Mouse (Mus musculus): ENCODE measurements around the gene Gm20388.

Gm20388 gene

DNA sequence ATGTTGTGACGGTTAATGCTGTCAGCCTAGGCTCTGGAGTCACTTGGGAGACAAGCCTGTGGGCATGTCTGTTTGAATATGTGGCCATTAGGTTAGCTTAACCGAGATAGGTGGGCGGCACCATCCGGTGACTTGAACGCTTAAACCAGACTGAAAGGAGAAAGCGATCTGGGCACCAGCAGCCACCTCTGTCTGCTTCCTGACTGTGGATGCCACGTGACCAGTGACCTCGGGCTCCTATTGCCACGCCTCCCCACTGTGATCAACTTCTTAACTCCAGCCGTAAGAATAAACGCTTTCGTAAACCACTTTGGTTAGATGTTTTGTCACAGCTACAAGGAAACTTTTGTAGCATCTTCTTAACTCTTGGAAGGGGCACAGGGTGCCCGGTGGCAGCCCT lies 2158.0 kb downstream of the Gm20388 start:
- no peak for DNase-seq (ENCODE audit: low spot score in 2 of 2)

DNA sequence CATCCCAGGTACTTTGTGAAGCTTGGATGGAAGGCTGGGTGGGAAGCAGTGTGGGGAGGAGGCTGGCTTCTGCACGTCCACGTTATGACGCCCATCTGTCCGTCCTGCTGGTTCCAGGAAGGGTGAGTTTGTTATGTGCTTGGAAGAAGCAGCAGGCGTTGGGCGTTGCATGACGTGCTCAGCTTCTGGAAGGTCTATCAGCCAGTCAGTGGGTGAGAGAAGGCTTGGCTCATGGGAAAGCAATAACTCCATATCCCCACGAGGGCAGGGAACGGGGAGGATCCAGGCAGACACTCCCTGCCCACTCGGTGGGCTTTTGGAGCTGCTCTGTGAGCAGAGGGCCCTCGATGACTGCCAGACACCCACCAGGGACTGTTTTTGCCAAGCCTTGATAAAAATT lies 2158.6 kb downstream of the Gm20388 start:
- DNase-seq (ENCODE audit: low spot score in 2 of 2) = no peak

DNA sequence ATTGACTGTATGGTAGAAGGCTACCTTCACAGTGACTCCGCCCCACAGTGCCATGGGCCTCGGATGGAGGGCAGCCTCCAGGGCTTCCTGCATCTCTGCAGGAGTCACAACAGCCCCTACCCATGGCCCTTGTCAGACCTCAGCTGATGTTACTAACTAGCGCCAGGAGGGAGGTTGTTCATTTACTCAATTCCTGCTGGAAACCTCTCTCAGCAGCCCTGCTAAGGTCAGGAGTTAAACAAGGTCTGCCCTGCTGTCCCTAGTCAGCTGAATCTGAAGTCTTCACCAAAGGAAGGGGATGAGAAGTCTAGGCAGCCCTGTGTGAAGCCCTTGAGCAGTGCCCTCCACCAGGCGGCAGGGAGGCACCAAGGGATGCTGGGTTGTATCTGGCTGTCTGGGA lies 2160.6 kb downstream of the Gm20388 start:
- DNase-seq (ENCODE audit: low spot score in 2 of 2) = no peak

DNA sequence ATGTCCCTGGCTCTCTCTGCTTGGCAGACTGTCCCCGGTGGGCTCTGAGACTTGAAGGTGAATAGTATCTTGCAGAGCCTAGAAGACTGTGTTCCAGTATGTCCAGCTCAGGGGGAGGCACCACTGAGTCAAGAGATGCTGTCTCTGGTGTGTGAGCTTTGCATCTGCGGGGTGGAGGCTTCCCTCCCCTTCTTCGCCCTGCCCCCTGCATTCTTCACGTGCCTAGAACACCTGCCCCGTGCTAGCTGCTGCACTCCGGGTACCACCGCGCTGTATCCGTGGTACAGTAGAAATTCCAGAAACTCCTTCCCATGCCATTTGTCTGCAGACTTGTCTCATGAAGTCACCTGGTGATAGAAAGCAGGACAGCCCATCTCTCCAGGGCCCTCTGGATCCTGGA lies 2163.3 kb downstream of the Gm20388 start:
- DNase-seq (ENCODE audit: low spot score in 2 of 2) = no peak

DNA sequence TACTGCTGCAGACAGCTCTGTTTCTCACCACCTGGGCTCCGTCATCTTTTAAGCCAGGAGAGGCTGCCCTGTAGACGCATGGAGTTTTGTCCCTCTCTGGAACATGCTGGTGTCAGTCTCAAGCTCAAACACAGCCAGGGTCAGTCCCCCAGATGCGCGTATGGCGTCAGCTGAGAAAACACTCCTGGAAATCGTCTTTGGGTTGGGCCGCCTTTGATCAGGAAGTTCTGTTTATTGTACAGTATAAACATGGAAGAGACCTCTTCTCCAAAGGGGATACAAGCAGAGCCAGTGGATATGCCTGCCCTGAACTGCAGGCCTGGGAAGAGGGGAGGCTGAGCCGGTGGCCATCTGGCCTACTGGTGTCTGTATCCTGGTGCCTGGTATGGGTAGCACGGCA lies 2163.8 kb downstream of the Gm20388 start:
- no peak for DNase-seq (ENCODE audit: low spot score in 2 of 2)

DNA sequence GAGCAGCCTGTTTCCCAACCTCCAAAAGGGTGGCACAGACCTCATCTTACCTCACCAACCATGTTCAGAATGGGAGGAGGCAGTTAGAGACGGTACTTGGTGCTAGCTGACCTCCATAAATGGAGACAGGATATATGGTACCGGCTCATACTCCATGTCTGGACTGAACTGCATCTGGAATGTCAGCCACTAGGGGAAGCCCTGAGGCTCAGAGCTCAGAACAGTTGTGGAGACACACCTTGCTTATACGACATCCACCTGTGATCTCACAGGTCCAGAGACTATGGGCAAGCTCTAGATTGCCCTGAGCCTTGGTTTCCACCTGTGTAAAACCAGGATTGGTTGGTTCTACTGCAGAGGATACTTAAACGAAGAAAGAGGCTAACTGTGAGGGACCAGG lies 2164.3 kb downstream of the Gm20388 start:
- no peak for DNase-seq (ENCODE audit: low spot score in 2 of 2)

DNA sequence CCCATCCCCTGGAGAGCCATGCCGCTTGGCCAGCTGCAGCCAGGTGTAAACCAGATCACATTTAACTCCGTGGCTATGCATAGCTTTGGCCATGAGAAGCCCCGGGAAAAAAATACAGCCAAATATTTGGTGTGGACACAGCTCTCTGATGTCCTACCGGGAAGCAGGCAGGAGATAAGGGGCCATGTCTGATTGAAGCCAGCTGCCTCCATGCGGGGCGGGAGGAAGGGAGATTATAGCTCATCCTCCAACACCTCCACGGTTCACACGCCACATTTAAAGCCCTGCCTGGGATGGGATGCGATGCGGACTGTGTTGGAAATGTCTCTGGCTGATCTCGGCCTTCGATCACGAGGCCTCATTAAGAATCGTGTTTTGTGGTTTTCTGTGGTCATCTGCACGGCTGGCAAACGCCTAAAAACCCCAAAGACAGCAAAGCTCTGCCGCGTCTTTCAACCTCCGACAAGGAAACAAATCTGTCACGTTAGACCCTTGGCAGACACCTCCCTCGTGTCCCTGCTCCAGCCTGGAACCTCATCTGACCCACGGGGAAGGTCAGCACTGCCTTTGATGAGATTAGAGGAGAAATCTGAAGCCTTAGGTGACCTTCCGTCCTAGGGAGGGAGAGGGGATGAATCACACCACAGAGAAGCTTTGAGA lies 2165.7 kb downstream of the Gm20388 start:
- DNase-seq (ENCODE audit: low spot score in 2 of 2) = no peak

DNA sequence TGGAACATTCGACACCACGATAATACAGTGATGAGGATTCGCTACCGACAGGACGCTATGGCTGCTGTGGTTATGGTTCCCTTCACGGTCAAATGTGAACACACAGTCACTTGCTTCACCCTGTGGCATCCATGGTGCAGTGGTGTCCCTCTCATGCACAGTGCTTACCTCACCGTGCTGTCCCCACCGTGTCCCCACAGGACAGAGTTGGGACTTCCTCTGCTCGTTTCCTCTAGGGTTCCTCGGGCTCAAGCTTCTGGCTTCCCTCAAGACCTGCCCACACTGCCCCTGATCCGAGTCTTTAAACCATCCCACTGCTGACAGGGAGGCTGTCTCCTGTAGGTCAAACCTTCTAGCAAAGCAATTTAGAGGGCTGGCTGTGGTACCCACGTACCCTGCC lies 2167.7 kb downstream of the Gm20388 start:
- DNase-seq (ENCODE audit: low spot score in 2 of 2) = no peak

DNA sequence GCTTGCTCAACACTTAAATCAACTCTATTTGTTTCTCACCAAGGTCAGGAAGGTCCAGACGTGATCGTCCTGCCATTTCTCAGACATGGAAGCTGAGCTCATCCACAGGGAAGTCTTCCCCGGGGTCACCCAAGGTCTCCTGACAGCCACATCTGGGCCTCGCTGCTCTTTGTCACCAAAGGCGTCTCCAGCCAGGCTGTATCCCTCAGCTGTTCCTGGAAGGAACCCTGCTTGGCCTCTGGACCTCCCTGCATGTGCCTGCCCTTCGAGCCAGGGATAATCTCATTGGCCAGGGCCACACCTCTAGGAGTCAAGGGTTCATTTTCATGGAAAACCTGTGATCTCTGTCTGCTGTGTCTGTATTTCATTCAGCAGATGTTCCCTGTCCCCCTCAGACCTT lies 2168.5 kb downstream of the Gm20388 start:
- no peak for DNase-seq (ENCODE audit: low spot score in 2 of 2)

DNA sequence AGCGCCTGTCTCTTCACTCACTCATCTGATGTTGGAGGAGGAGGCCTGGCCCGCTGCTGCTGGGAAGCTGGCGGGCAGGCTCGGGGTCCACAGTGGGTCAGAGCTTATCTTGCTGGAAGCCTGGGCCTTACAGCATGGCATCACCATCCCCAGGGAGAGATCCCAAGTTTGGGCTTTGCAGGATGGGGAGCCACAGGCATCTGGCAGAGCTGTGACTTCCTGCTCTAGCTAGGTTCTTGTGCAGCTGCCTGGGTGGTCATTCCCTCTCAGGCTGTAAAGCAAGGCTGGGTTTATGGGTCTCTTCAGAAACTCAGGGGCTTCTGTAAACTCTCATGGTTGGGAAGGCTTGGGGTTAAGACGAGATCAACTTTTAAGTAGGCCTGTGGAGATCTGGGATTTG lies 2169.7 kb downstream of the Gm20388 start:
- no peak for DNase-seq (ENCODE audit: low spot score in 2 of 2)

DNA sequence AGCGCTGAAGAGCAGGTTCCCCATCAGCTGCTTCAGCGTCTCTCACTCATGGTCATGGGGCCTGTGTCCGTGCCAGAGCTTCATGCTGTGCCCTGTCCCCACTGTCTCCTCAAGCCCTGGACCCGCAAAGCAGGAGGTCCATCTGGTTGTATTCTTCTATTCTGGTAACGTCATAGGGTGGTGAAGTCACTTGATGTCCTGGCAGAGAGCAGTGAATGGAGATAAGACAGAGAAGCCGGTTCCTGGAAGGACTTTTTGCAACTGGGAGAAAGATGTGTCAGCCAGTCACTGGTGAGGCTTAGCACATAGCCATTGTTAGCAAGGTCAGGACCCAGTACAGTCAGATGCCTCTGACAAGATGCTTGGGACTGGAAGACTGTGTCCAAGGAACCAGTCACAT lies 2172.8 kb downstream of the Gm20388 start:
- DNase-seq (ENCODE audit: low spot score in 2 of 2) = no peak

DNA sequence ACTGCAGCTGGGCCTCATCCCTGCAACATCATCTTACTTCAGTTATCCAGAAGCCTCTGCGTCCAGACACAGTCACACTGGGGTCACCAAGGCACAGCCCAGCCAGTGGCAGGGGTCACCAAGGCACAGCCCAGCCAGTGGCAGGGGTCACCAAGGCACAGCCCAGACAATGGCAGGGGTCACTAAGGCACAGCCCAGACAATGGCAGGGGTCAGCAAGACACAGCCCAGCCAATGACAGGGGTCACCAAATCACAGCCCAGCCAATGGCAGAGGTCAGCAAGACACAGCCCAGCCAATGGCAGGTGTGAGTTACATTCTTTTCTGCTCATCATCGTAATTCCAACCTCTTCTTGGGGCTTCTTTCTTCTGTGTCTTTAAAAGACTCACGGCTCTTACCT lies 2173.5 kb downstream of the Gm20388 start:
- DNase-seq (ENCODE audit: low spot score in 2 of 2) = no peak

DNA sequence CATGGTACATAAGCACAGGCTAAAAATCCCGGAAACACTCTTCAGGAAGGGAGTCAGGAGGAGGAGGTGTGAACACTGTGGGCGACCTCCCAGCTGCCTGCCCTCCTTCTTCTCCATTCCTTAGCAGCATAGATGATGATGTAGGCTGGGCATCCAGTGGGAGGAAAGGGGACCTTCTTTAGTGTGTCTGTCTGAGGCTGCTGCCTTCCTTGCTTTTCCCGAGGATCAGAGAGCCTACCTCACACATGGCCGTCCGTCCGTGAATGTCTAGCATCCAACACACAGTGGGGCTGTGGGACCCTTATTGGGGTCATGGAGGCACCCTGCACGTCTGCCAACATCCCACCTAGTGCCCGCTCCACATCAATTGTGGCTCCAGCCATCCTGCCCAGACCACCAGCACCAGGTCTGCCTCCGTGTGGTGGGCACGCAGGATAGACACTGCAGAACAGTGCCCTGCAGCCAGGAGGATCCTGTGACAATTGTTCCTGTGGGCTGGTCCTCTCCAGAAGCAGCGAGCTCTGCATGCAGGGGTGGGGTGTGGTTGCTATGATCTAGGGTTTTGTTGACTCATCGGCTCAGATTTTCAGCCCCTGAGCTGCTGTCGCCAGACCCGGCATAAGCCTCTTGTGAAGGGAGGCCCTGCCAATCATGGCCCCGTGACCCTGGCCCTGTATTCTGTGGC lies 2174.2 kb downstream of the Gm20388 start:
- peak; percentile 36 to 49 for DNase-seq (ENCODE audit: low spot score in 2 of 2)

DNA sequence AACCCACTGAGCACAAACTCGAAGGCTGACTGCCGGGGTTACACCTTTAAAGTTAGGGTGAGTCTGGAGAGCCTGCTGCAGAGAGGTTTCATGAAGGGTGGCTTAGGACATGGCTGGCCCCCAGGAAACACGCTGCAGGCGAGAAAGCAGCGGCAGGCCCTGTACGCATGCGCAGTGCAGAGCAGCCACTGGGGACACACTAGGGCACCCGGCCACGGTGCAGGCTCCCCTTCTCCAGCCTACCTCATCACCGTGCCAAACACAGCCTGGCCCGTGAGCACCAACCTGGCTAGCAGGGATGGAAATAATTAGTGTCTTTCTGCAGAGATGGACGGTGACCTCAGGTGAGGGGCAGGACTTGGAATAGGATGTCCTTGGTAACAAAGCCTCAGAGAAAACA lies 2175.4 kb downstream of the Gm20388 start:
- DNase-seq (ENCODE audit: low spot score in 2 of 2) = no peak

DNA sequence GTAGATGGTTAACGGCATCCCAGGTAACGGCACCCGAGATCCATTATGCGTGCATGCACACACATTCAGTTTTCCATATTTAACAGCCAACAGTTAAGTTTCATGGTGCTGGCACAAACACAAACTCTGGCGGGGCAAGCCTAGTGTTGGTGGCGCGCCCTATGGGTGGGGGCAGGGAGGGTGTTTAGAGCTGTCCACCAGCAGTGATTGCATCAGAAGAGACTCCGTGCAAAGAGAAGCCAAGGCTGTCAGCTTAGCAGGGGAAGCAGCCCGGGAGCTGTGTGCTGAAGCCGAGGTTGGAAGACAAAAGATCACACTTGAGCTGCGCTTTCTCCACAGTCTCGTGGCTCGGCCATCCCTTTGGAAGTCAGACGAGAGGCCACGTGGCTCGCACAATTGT lies 2178.0 kb downstream of the Gm20388 start:
- no peak for DNase-seq (ENCODE audit: low spot score in 2 of 2)

DNA sequence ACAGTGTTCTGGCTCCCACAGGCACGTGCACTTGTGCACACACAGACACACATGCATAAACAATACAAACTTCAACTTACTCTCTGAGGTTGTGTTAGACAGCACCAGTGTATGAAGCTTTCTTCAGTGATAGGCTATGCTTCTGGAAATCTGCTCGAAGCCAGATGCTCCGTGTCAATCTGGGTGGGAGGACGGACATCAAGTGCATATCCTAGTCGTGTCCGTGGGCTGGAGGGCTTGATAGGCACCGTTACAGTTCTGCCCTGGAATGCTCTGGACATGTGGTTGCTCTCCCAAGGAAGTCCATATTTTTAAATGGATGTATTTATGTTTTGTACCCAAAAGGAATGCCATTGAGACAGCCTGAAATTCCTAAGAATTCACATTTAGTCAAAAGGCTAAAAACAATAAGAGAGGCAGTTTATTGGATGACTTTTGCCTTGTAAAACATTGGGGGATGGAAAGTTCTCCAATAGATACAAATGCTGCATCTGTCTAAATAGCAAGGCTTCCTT lies 2178.6 kb downstream of the Gm20388 start:
- no peak for DNase-seq (ENCODE audit: low spot score in 2 of 2)

DNA sequence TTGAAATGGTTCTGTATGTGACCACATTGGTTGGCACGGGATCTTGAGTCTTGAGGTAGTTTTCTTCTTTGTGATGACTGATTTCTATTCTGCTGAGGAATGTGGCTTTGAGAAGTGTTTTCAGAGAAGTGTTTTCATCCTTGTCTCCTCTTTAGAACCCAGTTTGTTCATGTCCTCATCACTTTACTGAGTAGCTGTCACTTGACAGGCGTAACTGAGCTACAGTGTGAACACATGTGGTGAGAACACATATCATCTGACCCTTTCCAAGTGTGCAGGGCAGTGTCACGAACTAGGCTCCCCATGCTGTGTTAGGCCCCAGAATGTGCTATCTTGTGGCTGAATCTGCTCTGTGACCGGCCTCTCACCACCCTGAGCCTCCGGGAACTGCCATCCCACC lies 2181.8 kb downstream of the Gm20388 start:
- no peak for DNase-seq (ENCODE audit: low spot score in 2 of 2)

DNA sequence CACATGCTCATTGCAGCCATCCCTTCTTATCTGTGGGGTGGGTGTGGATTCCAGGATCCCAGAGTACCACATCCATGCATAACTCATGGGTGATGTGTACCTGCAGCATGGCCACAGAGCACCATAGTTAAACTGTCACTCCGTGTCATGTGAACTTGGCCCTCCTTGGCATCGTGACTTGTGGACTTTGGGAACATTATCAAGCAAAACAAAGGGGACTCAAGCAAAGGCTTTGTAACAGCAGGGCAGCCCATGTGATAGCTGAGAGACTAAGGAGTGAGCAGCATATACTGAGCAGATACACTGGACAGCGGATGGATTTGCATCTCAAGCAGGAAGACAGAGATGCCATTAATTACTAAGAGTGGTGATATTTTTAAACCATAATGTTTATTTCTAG lies 2188.1 kb downstream of the Gm20388 start:
- no peak for DNase-seq (ENCODE audit: low spot score in 2 of 2)

DNA sequence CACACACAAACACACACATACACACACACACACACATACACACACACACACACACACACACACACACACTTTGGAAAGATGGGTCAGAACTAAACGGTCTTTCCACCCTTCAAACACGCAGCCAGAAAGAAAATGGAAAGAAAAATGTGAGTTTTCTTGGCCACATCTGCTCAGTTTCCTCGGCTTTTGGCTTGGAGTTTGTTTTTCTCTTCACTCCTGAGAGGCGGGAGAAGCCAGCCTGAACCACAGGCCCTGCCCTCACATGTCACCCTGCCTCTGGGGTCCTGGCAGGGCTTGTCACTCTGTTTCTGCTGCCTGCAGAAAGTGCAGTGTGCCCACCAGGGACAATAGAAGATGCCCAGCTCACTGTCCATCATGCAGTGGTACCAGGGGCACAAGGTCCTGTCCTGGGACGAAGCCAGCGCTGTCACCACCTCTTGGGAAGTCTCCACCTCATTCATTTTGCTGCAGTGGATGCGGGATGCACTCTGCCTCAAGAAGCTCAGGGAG lies 2189.1 kb downstream of the Gm20388 start:
- DNase-seq (ENCODE audit: low spot score in 2 of 2) = no peak

DNA sequence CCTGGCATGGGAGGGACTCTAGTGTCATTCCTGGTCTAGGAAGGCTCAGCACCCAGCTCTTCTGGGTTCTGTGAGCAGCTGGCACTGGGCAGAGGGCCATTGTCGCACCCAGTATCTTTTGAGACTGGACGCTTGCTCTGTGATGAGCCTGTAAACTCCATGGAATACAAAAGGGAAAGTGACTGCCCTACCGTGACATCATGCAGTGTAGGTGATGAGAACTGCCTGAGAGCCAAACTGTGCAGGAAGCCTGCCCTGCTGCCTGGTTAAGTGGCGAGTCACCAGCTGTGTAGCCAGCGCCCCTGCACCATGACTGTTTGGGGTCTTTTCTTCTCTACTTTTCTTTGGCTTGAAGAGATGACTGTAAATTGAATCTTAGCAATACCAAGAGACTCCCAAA lies 2191.2 kb downstream of the Gm20388 start:
- no peak for DNase-seq (ENCODE audit: low spot score in 2 of 2)

DNA sequence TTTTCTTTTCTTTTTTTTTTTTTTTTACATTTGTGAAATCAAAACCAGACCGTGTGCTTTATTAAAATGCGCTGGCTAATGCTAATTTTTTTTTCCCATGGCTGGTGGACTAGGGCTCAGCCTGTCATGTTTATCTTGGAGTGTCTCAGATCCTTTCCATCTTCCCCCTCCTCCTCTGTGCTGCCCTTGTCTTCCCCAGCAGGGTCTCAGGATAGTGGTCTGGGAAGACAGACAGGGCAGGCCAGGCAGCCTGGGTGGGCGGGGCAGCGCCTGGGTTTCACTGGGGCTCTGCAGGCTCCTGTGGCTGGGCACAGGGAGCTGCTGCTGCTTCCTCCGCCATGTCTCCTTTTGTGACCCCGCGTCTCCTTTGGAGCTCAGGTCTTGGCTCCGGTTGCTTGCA lies 2191.6 kb downstream of the Gm20388 start:
- DNase-seq (ENCODE audit: low spot score in 2 of 2) = no peak

DNA sequence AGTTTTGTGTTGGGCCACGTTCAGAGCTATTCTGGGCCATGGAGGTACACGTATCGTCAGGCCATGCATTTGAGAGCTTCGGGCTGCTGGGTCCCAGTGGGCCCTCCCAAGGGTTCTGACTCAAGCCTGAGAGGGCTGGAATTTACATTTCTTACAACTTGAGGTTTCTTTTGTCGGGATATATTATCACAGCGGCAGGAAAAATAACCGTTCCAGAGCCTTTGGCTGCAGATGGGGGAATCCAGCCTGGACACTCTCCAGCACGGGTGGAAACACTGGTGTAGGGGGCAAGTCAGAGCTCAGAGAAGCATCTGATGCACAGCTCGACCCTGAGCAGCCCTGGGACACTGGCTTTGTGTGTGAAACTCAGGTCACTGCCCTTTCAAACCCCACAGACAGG lies 2192.6 kb downstream of the Gm20388 start:
- DNase-seq (ENCODE audit: low spot score in 2 of 2) = no peak

DNA sequence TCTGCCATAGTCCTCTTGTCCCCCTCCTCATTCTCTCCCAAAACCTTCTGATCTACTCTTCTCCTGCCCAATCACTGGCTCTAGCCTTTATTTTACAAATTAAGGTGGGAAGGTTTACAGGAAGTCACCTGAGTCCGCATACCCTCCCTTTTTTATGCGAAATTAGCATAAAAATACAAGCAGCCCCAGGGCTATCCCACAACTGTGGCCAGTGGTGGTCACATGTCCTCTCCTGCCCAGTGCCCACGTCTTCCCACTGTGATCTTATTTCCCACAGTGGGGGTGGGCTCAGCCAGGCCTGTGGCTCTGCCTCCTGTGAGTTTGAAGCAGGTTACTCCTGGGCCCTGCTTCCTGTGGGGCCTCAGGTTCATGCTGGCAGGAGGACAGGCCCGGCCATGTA lies 2194.0 kb downstream of the Gm20388 start:
- no peak for DNase-seq (ENCODE audit: low spot score in 2 of 2)

All from frontal cortex, postnatal 25 days (tissue).